Mouse (Mus musculus): ENCODE results near the gene Scube2.

GRCm38 (mm10) chr7:109790818-109791217, 74.7 kb downstream of the Scube2 start:
- no peak for TF ChIP-seq POLR2A (IDR thresholded peaks at IDR 0.05; ENCODE audit: extremely low read depth, insufficient read depth, low read length)
- no peak for TF ChIP-seq CTCF (IDR thresholded peaks at IDR 0.05; ENCODE audit: extremely low read depth, insufficient read depth, low read length)
